Mouse (Mus musculus): ENCODE measurements around the gene Smim6. TPM values are rescaled to one million over a fixed set of nuclear protein-coding genes. Genes with fewer than 3 reads are reported as not detected.
A peak's percentile ranks its signal among the peaks of the same experiment; 100 is the strongest.

Gene Smim6
- polyA plus RNA-seq, 1 experiment from 2014 or later, result 1.00 TPM

DNA sequence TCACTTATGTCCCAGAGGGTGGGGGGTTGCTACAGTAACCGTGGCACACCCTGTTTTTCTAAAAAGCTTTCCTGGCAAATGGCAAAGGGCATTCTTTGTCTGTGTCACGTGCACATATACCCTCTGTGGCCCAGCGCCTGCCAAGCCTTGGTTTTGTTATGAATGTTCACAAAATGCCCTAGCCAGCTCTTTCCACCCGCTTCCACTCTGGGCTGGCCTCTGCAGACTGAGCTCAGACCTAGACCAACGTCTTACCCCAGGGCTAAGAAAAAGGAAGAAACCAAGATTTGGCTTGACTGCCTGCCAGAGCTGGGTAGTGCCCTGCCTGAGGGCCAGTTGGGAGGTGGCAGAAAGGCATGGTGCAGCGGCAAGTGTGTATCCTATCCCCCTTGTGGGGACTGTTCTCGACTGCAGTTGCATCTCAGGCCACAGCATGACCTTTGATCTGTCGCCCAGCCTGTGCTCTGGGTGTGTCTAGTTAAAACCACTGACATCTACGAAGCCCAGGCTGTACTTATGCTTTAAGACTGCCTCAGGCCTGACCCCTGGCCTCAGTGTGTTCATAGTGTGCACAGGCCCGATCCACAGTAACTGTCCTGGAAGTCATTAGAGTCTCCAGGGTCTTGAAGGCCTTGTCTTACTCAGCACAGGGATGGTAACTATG, 43.5 kb downstream of the Smim6 start:
- Histone ChIP-seq H3K9me3 (replicated peaks) (no peaks in the 10 kb centered on the region), H3K4me1 (peaks cover 31% of the 10 kb centered on the region), H3K27ac (replicated peaks) (0 out of 2 replicates have a peak overlapping the region, but pooled peaks have one; percentile 28), H3K27me3 (ENCODE audit: low read depth, poor library complexity, severe bottlenecking) (peaks cover 22% of the 10 kb centered on the region), H3K36me3 (peaks cover 90% of the 10 kb centered on the region), H3K4me3 (no peak overlapping the region)
- no peak for DNase-seq (ENCODE audit: low spot score)
- 75% methylated on average over 10 of the region's 10 CpGs for WGBS

DNA sequence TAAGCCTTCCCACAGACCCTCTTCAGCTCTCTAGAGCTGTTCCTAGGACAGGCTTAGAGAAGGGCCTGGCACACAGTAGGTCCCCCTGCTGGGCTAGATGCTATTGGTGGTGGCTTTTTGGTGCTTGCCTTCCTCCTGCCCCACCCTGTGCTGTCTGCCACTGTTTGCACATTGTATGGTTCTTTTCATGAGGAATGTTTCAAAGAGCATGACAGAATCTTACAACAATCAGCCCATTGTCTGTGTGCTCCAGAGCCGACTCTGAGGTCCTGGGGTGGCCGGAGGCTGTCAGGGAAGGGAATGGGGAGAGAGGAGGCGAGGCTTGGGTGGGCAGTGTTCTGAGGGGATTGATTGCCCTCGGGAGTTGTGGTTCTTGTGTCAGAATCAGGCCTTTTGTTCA, 44.6 kb downstream of the Smim6 start:
- H3K9me3 ChIP-seq (replicated peaks), result no peaks in the 10 kb centered on the region
- H3K27me3 ChIP-seq (ENCODE audit: low read depth, poor library complexity, severe bottlenecking), result peaks cover 22% of the 10 kb centered on the region
- H3K27ac ChIP-seq (replicated peaks), result 0 out of 2 replicates have a peak overlapping the region, but pooled peaks have one; percentile 1
- H3K4me1 ChIP-seq, result peaks cover 31% of the 10 kb centered on the region
- 24% methylated on average over 4 of the region's 4 CpGs for WGBS
- peaks cover 90% of the 10 kb centered on the region for H3K36me3 ChIP-seq
- H3K4me3 ChIP-seq, result no peak overlapping the region
- peak; percentile 40 for DNase-seq (ENCODE audit: low spot score)

DNA sequence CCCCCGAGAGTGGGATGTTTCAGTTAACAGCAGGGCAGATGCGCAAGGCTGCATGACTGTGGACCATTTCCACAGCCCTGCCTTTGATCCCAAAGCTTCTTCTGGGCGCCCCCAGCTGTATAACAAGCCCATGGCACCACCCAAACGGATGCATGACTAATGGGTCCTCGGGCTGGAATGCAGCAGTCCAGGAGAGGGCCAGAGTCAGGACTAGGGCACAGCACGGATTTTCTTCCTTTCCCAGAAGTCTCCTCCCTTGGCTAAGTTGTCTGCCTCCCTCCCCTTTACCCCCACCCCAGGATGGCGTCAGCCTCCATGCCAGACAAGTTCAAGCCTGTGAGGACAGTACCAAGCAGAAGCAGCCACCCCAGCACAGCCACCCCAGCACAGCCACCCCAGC, 46.2 kb downstream of the Smim6 start:
- Histone ChIP-seq H3K27ac (replicated peaks) (no peak overlapping the region), H3K27me3 (ENCODE audit: low read depth, poor library complexity, severe bottlenecking) (peaks cover 22% of the 10 kb centered on the region), H3K36me3 (peaks cover 90% of the 10 kb centered on the region), H3K9me3 (replicated peaks) (no peaks in the 10 kb centered on the region), H3K4me3 (no peak overlapping the region), H3K4me1 (peaks cover 31% of the 10 kb centered on the region)
- no peak for DNase-seq (ENCODE audit: low spot score)
- WGBS, result 81% methylated on average over 7 of the region's 7 CpGs

DNA sequence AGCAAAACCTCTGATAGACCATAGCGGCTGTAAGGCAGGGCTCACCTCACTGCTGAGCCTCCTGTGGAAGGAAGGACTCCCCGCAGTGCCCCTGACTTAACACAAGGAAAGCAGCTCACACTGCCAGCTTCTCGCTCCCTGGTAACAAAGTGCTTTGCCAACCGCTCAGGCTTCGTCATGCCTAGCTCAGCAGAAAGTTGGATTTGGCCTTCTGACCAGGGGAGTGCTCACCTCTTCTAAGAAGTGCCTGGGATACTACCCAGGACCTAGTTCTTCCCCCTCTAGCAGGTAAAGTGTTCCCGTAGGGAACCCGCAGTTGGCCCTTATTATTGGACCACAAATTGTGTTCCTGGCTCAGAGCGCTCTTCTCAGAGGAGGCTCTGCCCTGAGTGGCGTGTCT, 47.2 kb downstream of the Smim6 start:
- Histone ChIP-seq H3K36me3 (peaks cover 90% of the 10 kb centered on the region), H3K27me3 (ENCODE audit: low read depth, poor library complexity, severe bottlenecking) (peaks cover 22% of the 10 kb centered on the region), H3K27ac (replicated peaks) (no peak overlapping the region), H3K9me3 (replicated peaks) (no peaks in the 10 kb centered on the region), H3K4me1 (peaks cover 31% of the 10 kb centered on the region), H3K4me3 (no peak overlapping the region)
- DNase-seq (ENCODE audit: low spot score), result no peak
- 97% methylated on average over 9 of the region's 9 CpGs for WGBS

DNA sequence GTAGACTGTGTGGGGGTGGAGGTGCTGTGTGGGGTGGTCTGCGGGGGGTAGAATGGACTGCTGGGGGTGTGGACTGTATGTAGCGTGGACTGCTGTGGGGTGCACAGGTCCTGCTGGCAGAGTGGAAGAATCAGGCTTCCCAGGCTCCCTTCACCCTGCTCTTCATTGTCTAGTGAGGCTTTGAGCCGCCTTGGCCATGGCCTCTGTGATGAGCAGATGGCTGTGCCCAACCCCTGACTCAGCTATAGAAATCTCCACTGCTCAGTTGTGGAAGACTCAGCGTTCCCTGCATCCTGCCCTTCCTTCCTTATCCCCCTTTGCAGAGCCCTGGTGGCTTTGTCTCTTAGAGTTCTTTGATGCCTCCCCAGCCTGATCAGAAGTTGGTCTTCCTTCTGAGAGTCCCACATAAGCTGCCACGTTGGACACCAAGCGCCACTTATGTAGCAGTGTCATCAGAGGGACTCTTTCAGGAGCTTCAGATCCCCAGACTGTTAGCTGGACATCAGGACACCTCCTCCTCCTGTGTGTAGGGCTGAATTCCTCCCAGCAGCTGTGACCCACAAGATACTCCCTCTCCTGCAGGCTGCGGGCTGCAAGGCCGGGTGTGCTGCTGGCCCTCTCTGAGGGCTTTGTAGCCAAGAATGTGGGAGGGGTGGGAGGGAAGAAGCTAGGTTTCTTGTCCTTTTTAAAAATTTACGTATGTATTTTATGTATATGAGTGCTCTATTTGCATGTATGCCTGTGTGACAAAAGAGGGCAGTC, 51.0 kb downstream of the Smim6 start:
- H3K4me3 ChIP-seq, result no peak overlapping the region
- H3K27me3 ChIP-seq (ENCODE audit: low read depth, poor library complexity, severe bottlenecking), result peaks cover 3% of the 10 kb centered on the region; the same call in 1 of the 2 replicates
- 90% methylated on average over 9 of the region's 9 CpGs for WGBS
- no peak overlapping the region for H3K27ac ChIP-seq (replicated peaks)
- H3K4me1 ChIP-seq, result peaks cover 2% of the 10 kb centered on the region; the same call in 1 of the 2 replicates
- H3K9me3 ChIP-seq (replicated peaks), result no peaks in the 10 kb centered on the region; the same call in 1 of the 2 replicates
- peaks cover 95% of the 10 kb centered on the region for H3K36me3 ChIP-seq
- DNase-seq (ENCODE audit: low spot score), result no peak

Other genes with a start within 250 kb of the Smim6 start
- 81.7 and 88.3 TPM in 2 replicates for gene Grb2, start 203.4 kb upstream of the Smim6 start, polyA plus RNA-seq (2016; fragmentation: Nextera tagmentation; extraction: Ambion mirVana)
- 39.6 and 45.2 TPM in 2 replicates for gene Tmem94, start 146.6 kb upstream of the Smim6 start, polyA plus RNA-seq (2016; fragmentation: Nextera tagmentation; extraction: Ambion mirVana)
- 17.5 and 18.6 TPM in 2 replicates for gene Caskin2, start 98.4 kb upstream of the Smim6 start, polyA plus RNA-seq (2016; fragmentation: Nextera tagmentation; extraction: Ambion mirVana)
- 35.3 and 39.7 TPM in 2 replicates for gene Tsen54, start 97.3 kb upstream of the Smim6 start, polyA plus RNA-seq (2016; fragmentation: Nextera tagmentation; extraction: Ambion mirVana)
- gene Llgl2, start 88.0 kb upstream of the Smim6 start, polyA plus RNA-seq (2016; fragmentation: Nextera tagmentation; extraction: Ambion mirVana), result 5.5 and 5.9 TPM in 2 replicates
- 0.12 and 0.21 TPM in 2 replicates for gene Myo15b, start 53.6 kb upstream of the Smim6 start, polyA plus RNA-seq (2016; fragmentation: Nextera tagmentation; extraction: Ambion mirVana)
- 1.0 and 1.6 TPM in 2 replicates for gene Smim5, start 12.1 kb upstream of the Smim6 start, polyA plus RNA-seq (2016; fragmentation: Nextera tagmentation; extraction: Ambion mirVana)
- 51.9 and 52.1 TPM in 2 replicates for gene Sap30bp, start 21.3 kb downstream of the Smim6 start, polyA plus RNA-seq (2016; fragmentation: Nextera tagmentation; extraction: Ambion mirVana)
- 30.6 and 31.8 TPM in 2 replicates for gene Recql5, start 21.5 kb downstream of the Smim6 start, polyA plus RNA-seq (2016; fragmentation: Nextera tagmentation; extraction: Ambion mirVana)
- 0.63 and 0.67 TPM in 2 replicates for gene Itgb4, start 62.7 kb downstream of the Smim6 start, polyA plus RNA-seq (2016; fragmentation: Nextera tagmentation; extraction: Ambion mirVana)
- gene Galk1, start 100.7 kb downstream of the Smim6 start, polyA plus RNA-seq (2016; fragmentation: Nextera tagmentation; extraction: Ambion mirVana), result 161 and 210 TPM in 2 replicates
- gene H3f3b, start 115.9 kb downstream of the Smim6 start, polyA plus RNA-seq (2016; fragmentation: Nextera tagmentation; extraction: Ambion mirVana), result 1,512 and 1,693 TPM in 2 replicates
- 46.4 and 52.2 TPM in 2 replicates for gene Unk, start 118.3 kb downstream of the Smim6 start, polyA plus RNA-seq (2016; fragmentation: Nextera tagmentation; extraction: Ambion mirVana)
- 2.5 and 3.1 TPM in 2 replicates for gene Unc13d, start 165.9 kb downstream of the Smim6 start, polyA plus RNA-seq (2016; fragmentation: Nextera tagmentation; extraction: Ambion mirVana)
- gene Wbp2, start 175.0 kb downstream of the Smim6 start, polyA plus RNA-seq (2016; fragmentation: Nextera tagmentation; extraction: Ambion mirVana), result 91.8 and 109 TPM in 2 replicates
- 2.7 TPM in 2 replicates for gene Trim47, start 215.2 kb downstream of the Smim6 start, polyA plus RNA-seq (2016; fragmentation: Nextera tagmentation; extraction: Ambion mirVana)
- 1.4 and 1.8 TPM in 2 replicates for gene Trim65, start 219.1 kb downstream of the Smim6 start, polyA plus RNA-seq (2016; fragmentation: Nextera tagmentation; extraction: Ambion mirVana)
- 113 TPM in 2 replicates for gene Mrpl38, start 226.9 kb downstream of the Smim6 start, polyA plus RNA-seq (2016; fragmentation: Nextera tagmentation; extraction: Ambion mirVana)

All from midbrain, embryonic 10.5 days (tissue).